Comparison of ENCODE assay signal across 8 mouse cellular contexts in the genomic region with DNA sequence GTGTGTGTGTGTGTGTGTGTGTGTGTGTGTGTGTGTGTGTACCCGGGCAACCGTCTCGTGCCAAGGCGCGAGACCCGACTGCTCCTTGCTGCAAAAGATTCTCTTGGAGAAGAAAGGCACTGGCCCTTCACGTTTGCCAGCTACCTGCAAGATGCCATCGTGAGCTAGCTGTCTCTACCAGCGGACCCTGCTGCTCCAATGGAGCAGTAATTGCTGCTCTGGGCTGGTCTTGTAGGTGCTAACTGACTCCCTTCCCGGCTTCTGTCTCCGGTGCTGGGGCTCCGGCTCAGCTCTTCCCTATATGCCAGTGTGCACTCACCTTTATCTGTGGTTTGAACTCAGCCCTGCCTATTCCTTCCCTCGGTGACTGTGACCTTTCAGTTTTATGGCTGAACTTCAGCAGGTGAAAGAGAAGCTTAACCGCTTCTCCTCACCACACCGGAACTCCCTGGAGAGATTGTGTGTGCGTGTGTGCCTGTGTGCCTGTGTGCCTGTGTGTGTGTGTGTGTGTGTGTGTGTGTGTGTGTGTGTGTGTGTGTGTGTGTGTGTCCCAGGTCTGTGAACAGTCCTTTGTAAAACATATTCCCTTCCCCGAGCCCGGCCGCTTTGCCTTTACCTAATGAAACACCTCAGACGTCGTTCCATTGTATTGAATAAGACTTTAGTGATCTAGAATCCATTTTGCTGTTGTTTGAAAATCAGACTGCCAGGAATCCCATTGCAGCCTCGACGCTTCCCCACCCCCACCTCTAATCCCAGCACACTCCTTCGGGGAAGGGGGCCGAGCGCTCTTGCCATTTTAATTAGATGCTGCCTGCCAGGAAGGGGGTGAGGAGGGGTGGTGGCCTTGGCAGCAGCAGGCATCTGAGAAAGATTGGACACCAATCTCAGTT. TPM values are rescaled to one million over a fixed set of nuclear protein-coding genes. Genes with fewer than 3 reads are reported as not detected.
DNase-seq lines count a peak whose midpoint lies in the region; ATAC-seq and TF ChIP-seq lines count a peak whose summit lies in the region.

No protein-coding gene starts in this region.

- H3K36me3 ChIP-seq in embryonic facial prominence, embryonic 11.5 days (replicated peaks; ENCODE audit: control insufficient read depth, insufficient read depth, low read depth, low read length) = no peaks in the 10 kb centered on the region
- H3K36me3 ChIP-seq in heart, embryonic 13.5 days = no peaks in the 10 kb centered on the region
- no peaks in the 10 kb centered on the region for H3K36me3 ChIP-seq in liver, postnatal 0 days (replicated peaks; ENCODE audit: insufficient read depth, low read length)
- no peaks in the 10 kb centered on the region for H3K36me3 ChIP-seq in neural tube, embryonic 13.5 days

- peak overlapping the region; percentile 90 for H3K4me2 ChIP-seq in embryonic facial prominence, embryonic 11.5 days (ENCODE audit: low read depth, low read length)
- H3K4me2 ChIP-seq in heart, embryonic 13.5 days = peak overlapping the region; percentile 79
- peak overlapping the region; percentile 99 for H3K4me2 ChIP-seq in liver, postnatal 0 days (ENCODE audit: low read depth, low read length)
- H3K4me2 ChIP-seq in neural tube, embryonic 13.5 days = peak overlapping the region; percentile 82

- no peaks in the 10 kb centered on the region for H3K4me1 ChIP-seq in embryonic facial prominence, embryonic 11.5 days (ENCODE audit: control insufficient read depth, insufficient read depth, low read length)
- H3K4me1 ChIP-seq in heart, embryonic 13.5 days = peaks cover 21% of the 10 kb centered on the region
- H3K4me1 ChIP-seq in liver, postnatal 0 days (ENCODE audit: insufficient read depth) = peaks cover 4% of the 10 kb centered on the region; the same call in 1 of the 2 replicates
- H3K4me1 ChIP-seq in neural tube, embryonic 13.5 days (replicated peaks) = peaks cover 41% of the 10 kb centered on the region

- TF ChIP-seq EP300 in liver, postnatal 0 days (IDR thresholded peaks at IDR 0.05; ENCODE audit: low read depth) = no peak

- WGBS in embryonic facial prominence, embryonic 11.5 days = 2% methylated on average over 26 of the region's 26 CpGs
- 5% methylated on average over 26 of the region's 26 CpGs for WGBS in heart, embryonic 13.5 days
- 6% methylated on average over 26 of the region's 26 CpGs for WGBS in large intestine, adult 2 months
- WGBS in liver, postnatal 0 days (ENCODE audit: insufficient replicate concordance) = 6% methylated on average over 26 of the region's 26 CpGs
- WGBS in neural tube, embryonic 13.5 days = 2% methylated on average over 20 of the region's 26 CpGs

- H3K27me3 ChIP-seq in embryonic facial prominence, embryonic 11.5 days (ENCODE audit: control insufficient read depth, insufficient read depth, low read length) = 0 out of 2 replicates have a peak, but pooled peaks cover 2% of the 10 kb centered on the region
- no peaks in the 10 kb centered on the region for H3K27me3 ChIP-seq in heart, embryonic 13.5 days (replicated peaks)
- 0 out of 2 replicates have a peak, but pooled peaks cover 16% of the 10 kb centered on the region for H3K27me3 ChIP-seq in liver, postnatal 0 days (ENCODE audit: insufficient read depth, low read length)
- H3K27me3 ChIP-seq in neural tube, embryonic 13.5 days = 0 out of 2 replicates have a peak, but pooled peaks cover 7% of the 10 kb centered on the region

- no peak for TF ChIP-seq CTCF in liver, postnatal 0 days (IDR thresholded peaks at IDR 0.05; ENCODE audit: low read depth)

- DNase-seq in adrenal gland, adult 2 months = peak; percentile 58
- DNase-seq in embryonic facial prominence, embryonic 11.5 days (ENCODE audit: low spot score) = peak; percentile 45
- DNase-seq in large intestine, adult 2 months (ENCODE audit: low read depth, low spot score) = peak; percentile 74
- DNase-seq in liver, postnatal 0 days = peak; percentile 21
- DNase-seq in thymus, postnatal 25 days = peak; percentile 69

- H3K9ac ChIP-seq in embryonic facial prominence, embryonic 11.5 days (replicated peaks; ENCODE audit: low read length) = peak overlapping the region; percentile 66
- H3K9ac ChIP-seq in heart, embryonic 13.5 days = peak overlapping the region; percentile 92
- H3K9ac ChIP-seq in liver, postnatal 0 days (replicated peaks) = peak overlapping the region; percentile 34; the same call in 1 of the 2 replicates
- H3K9ac ChIP-seq in neural tube, embryonic 13.5 days = peak overlapping the region; percentile 97

- no peak overlapping the region for H3K27ac ChIP-seq in embryonic facial prominence, embryonic 11.5 days (replicated peaks; ENCODE audit: low read depth, low read length)
- peak overlapping the region; percentile 85 for H3K27ac ChIP-seq in heart, embryonic 13.5 days (replicated peaks)
- no peak overlapping the region for H3K27ac ChIP-seq in liver, postnatal 0 days (ENCODE audit: low read depth)
- H3K27ac ChIP-seq in neural tube, embryonic 13.5 days (replicated peaks) = peak overlapping the region; percentile 97

- H3K4me3 ChIP-seq in embryonic facial prominence, embryonic 11.5 days (ENCODE audit: low read depth, low read length) = peak overlapping the region; percentile 74
- peak overlapping the region; percentile 86 for H3K4me3 ChIP-seq in heart, embryonic 13.5 days
- H3K4me3 ChIP-seq in liver, postnatal 0 days (ENCODE audit: low read depth, low read length) = peak overlapping the region; percentile 71
- peak overlapping the region; percentile 86 for H3K4me3 ChIP-seq in neural tube, embryonic 13.5 days

- peak; percentile 53 for ATAC-seq in CD4-positive, CD25-positive, alpha-beta regulatory T cell, adult 4 months
- ATAC-seq in embryonic facial prominence, embryonic 11.5 days (replicated peaks; ENCODE audit: insufficient number of reproducible peaks, low FRiP score, low TSS enrichment, low read depth) = 0 out of 2 replicates have a peak, but pooled peaks have one; percentile 8
- no peak for ATAC-seq in heart, embryonic 13.5 days (ENCODE audit: extremely low read depth, insufficient number of reproducible peaks, low FRiP score, low TSS enrichment)
- no peak for ATAC-seq in liver, postnatal 0 days
- peak; percentile 41 for ATAC-seq in neural tube, embryonic 13.5 days (ENCODE audit: low read depth)

- H3K9me3 ChIP-seq in embryonic facial prominence, embryonic 11.5 days (replicated peaks; ENCODE audit: control insufficient read depth, low read length) = no peaks in the 10 kb centered on the region
- H3K9me3 ChIP-seq in heart, embryonic 13.5 days = no peaks in the 10 kb centered on the region
- no peaks in the 10 kb centered on the region for H3K9me3 ChIP-seq in liver, postnatal 0 days (ENCODE audit: low read length)
- no peaks in the 10 kb centered on the region for H3K9me3 ChIP-seq in neural tube, embryonic 13.5 days

RNA-seq across cellular contexts. Expression of a gene that starts 1.2 kb away (rescaled TPM):
- 10 to 100 TPM; 63.1 to 70.1 TPM for polyA plus RNA-seq in CD4-positive, CD25-positive, alpha-beta regulatory T cell, adult 4 months (2017; shearing (Covaris generic))
- total RNA-seq in adrenal gland, adult 2 months (2021) = 10 to 100 TPM; 12.9 to 13.3 TPM
- polyA plus RNA-seq in adrenal gland, adult 2 months (2012; rRNA removed) = 2.7 and 4.0 TPM in 2 replicates
- 14.0 and 15.9 TPM in 2 replicates for polyA plus RNA-seq in embryonic facial prominence, embryonic 11.5 days (2014; fragmentation: Nextera tagmentation; extraction: Ambion mirVana)
- 8.3 and 8.4 TPM in 2 replicates for polyA plus RNA-seq in heart, embryonic 13.5 days (2015; fragmentation: Nextera tagmentation; extraction: Ambion mirVana)
- 4.9 and 10.6 TPM in 2 replicates for polyA plus RNA-seq in large intestine, adult 2 months (2012; rRNA removed)
- 1.0 and 1.3 TPM in 2 replicates for polyA plus RNA-seq in liver, postnatal 0 days (2015; fragmentation: Nextera tagmentation; extraction: Ambion mirVana)
- 61.0 and 61.2 TPM in 2 replicates for polyA plus RNA-seq in neural tube, embryonic 13.5 days (2015; fragmentation: Nextera tagmentation; extraction: Ambion mirVana)

Comparison
In these comparisons a context has a peak if more than half of its experiments do, and no peak if none do; other contexts are left out.
1. ATAC-seq: peak in CD4-positive, CD25-positive, alpha-beta regulatory T cell, adult 4 months (single experiment), embryonic facial prominence, embryonic 11.5 days (single experiment) and neural tube, embryonic 13.5 days (single experiment); none in heart, embryonic 13.5 days (single experiment) and liver, postnatal 0 days (single experiment).
2. DNase-seq: peak in every context shown above with its lines; median percentile 74 in large intestine, adult 2 months; 69 in thymus, postnatal 25 days; 58 in adrenal gland, adult 2 months; 45 in embryonic facial prominence, embryonic 11.5 days; 21 in liver, postnatal 0 days.
3. H3K27ac ChIP-seq: peak in heart, embryonic 13.5 days (single experiment) and neural tube, embryonic 13.5 days (single experiment); none in embryonic facial prominence, embryonic 11.5 days (single experiment) and liver, postnatal 0 days (single experiment).
4. H3K9ac ChIP-seq: peak in every context shown above with its lines; median percentile 97 in neural tube, embryonic 13.5 days; 92 in heart, embryonic 13.5 days; 66 in embryonic facial prominence, embryonic 11.5 days; 34 in liver, postnatal 0 days.
5. Peak in every context shown above with its lines, with median percentiles within 50 percentile points of each other: H3K4me2 ChIP-seq and H3K4me3 ChIP-seq.